Mouse (Mus musculus) small intestine, adult 2 months (tissue): ENCODE results near the gene Nppb. TPM values are rescaled to one million over a fixed set of nuclear protein-coding genes. Genes with fewer than 3 reads are reported as not detected.

Experiments used
- H3K27ac ChIP-seq: fragments of 200-500 bp; 2 replicates; pipeline ENCODE4 v1.5.1; 2012; ENCODE audit warnings: low read depth, low read length, control low read depth, inconsistent platforms; ENCODE audit not compliant: insufficient read depth
- H3K27me3 ChIP-seq: fragments of 200-500 bp; 2 replicates; pipeline ENCODE4 v1.6.1; 2012; ENCODE audit warnings: mild to moderate bottlenecking, moderate library complexity, low read length, inconsistent platforms; ENCODE audit not compliant: control insufficient read depth, insufficient read depth
- H3K36me3 ChIP-seq: fragments of 200-500 bp; 2 replicates; pipeline ENCODE4 v1.6.1; 2012; ENCODE audit warnings: mild to moderate bottlenecking, low read length, control low read depth, inconsistent platforms; ENCODE audit not compliant: control insufficient read depth, insufficient read depth
- H3K4me1 ChIP-seq: fragments of 200-500 bp; 2 replicates; pipeline ENCODE4 v1.6.1; 2012; ENCODE audit warnings: low read length, inconsistent platforms, mixed read lengths; ENCODE audit not compliant: control insufficient read depth, insufficient read depth, insufficient read length
- H3K4me3 ChIP-seq: fragments of 200-500 bp; 2 replicates; pipeline ENCODE4 v1.5.1; 2012; ENCODE audit warnings: low read depth, mild to moderate bottlenecking, control low read depth, inconsistent platforms, low read length, moderate library complexity
- CTCF ChIP-seq: fragments of 200-500 bp; IDR thresholded peaks from 2 replicates; pipeline ENCODE4 v1.5.1; 2012; ENCODE audit warnings: low read depth, mild to moderate bottlenecking, control low read depth, inconsistent platforms, low read length, moderate library complexity, mixed read lengths; ENCODE audit not compliant: insufficient replicate concordance, insufficient read length; ENCODE audit errors: extremely low read depth
- POLR2A ChIP-seq: fragments of 200-500 bp; IDR thresholded peaks from 2 replicates; pipeline ENCODE4 v1.6.1; 2012; ENCODE audit warnings: low read depth, mild to moderate bottlenecking, control low read depth, inconsistent platforms, low read length, moderate library complexity
- WGBS: fragments of 180-500 bp; shearing (Covaris S2); methylation state at CpG from one replicate; pipeline ENCODE4 v1.1.7; 2018; 5-methylcytosine and 5-hydroxymethylcytosine counted together
- polyA plus RNA-seq: library from polyadenylated mRNA; depleted of rRNA; stranded (reverse); fragments of >200 nt; gene quantifications from 2 replicates; pipeline ENCODE4 v1.2.3, GENCODE M21; 2012

Nppb gene
- polyA plus RNA-seq, 1 experiment: not detected

GRCm38 (mm10) chr4:147977726-147978125, 7.9 kb upstream of the Nppb start:
- WGBS: 74% methylated on average over 4 of the region's 4 CpGs
- no peak overlapping the region for H3K27ac ChIP-seq
- no peaks in the 10 kb centered on the region for H3K36me3 ChIP-seq
- H3K4me3 ChIP-seq: no peak overlapping the region
- H3K4me1 ChIP-seq: no peaks in the 10 kb centered on the region
- H3K27me3 ChIP-seq: no peaks in the 10 kb centered on the region
- no peak for TF ChIP-seq CTCF
- TF ChIP-seq POLR2A: no peak

- no peaks in the 10 kb centered on the region for H3K36me3 ChIP-seq
- no peaks in the 10 kb centered on the region for H3K4me1 ChIP-seq
- H3K27me3 ChIP-seq: no peaks in the 10 kb centered on the region
- no peak overlapping the region for H3K27ac ChIP-seq
- TF ChIP-seq POLR2A: no peak
- TF ChIP-seq CTCF: no peak
- no peak overlapping the region for H3K4me3 ChIP-seq
- 88% methylated on average over 6 of the region's 6 CpGs for WGBS
Measured at GRCm38 (mm10) chr4:147978391-147978790, 7.2 kb upstream of the Nppb start.

- 77% methylated on average over 7 of the region's 7 CpGs for WGBS
- Histone ChIP-seq H3K36me3 (no peaks in the 10 kb centered on the region), H3K4me1 (no peaks in the 10 kb centered on the region), H3K4me3 (no peak overlapping the region), H3K27ac (no peak overlapping the region), H3K27me3 (no peaks in the 10 kb centered on the region)
- TF ChIP-seq POLR2A (no peak), CTCF (no peak)
Measured at GRCm38 (mm10) chr4:147979441-147979860, 6.1 kb upstream of the Nppb start.

GRCm38 (mm10) chr4:147993571-147994095, 8.0 kb downstream of the Nppb start:
- Histone ChIP-seq H3K4me1 (no peaks in the 10 kb centered on the region), H3K27me3 (no peaks in the 10 kb centered on the region), H3K27ac (no peak overlapping the region), H3K4me3 (no peak overlapping the region), H3K36me3 (no peaks in the 10 kb centered on the region)
- 51% methylated on average over 7 of the region's 7 CpGs for WGBS
- no peak for TF ChIP-seq POLR2A
- TF ChIP-seq CTCF: no peak

- TF ChIP-seq CTCF: no peak
- TF ChIP-seq POLR2A: no peak
- no peak overlapping the region for H3K4me3 ChIP-seq
- H3K4me1 ChIP-seq: no peaks in the 10 kb centered on the region
- no peak overlapping the region for H3K27ac ChIP-seq
- no peaks in the 10 kb centered on the region for H3K27me3 ChIP-seq
- H3K36me3 ChIP-seq: no peaks in the 10 kb centered on the region
- 78% methylated on average over 3 of the region's 3 CpGs for WGBS
Measured at GRCm38 (mm10) chr4:147995311-147995710, 9.7 kb downstream of the Nppb start.

GRCm38 (mm10) chr4:148000202-148000772, 14.7 kb downstream of the Nppb start, which contains the start of gene Nppa:
Nppa (plus strand) TSS chr4:148000722.
- H3K4me3 ChIP-seq: no peak within 1 kb of the TSS
- no peak for TF ChIP-seq POLR2A
- no peak for TF ChIP-seq CTCF
- H3K4me1 ChIP-seq: no peaks in the 10 kb centered on the region
- H3K27ac ChIP-seq: no peak within 1 kb of the TSS
- no peaks in the 10 kb centered on the region for H3K36me3 ChIP-seq
- H3K27me3 ChIP-seq: no peaks in the 10 kb centered on the region
- WGBS: 36% methylated on average over 12 of the region's 12 CpGs

- Histone ChIP-seq H3K27ac (no peak overlapping the region), H3K4me3 (no peak overlapping the region), H3K4me1 (no peaks in the 10 kb centered on the region), H3K27me3 (no peaks in the 10 kb centered on the region), H3K36me3 (no peaks in the 10 kb centered on the region)
- 85% methylated on average over 17 of the region's 17 CpGs for WGBS
- no peak for TF ChIP-seq POLR2A
- TF ChIP-seq CTCF: no peak
Measured at GRCm38 (mm10) chr4:148001013-148001789, 15.6 kb downstream of the Nppb start.
